Mouse (Mus musculus) small intestine, adult 2 months (tissue): ENCODE results near the gene Padi1. TPM values are rescaled to one million over a fixed set of nuclear protein-coding genes. Genes with fewer than 3 reads are reported as not detected.

Experiments
- H3K27ac ChIP-seq: fragments of 200-500 bp; 2 replicates; pipeline ENCODE4 v1.5.1; 2012; ENCODE audit warnings: low read depth, low read length, control low read depth, inconsistent platforms; ENCODE audit not compliant: insufficient read depth
- H3K27me3 ChIP-seq: fragments of 200-500 bp; 2 replicates; pipeline ENCODE4 v1.6.1; 2012; ENCODE audit warnings: mild to moderate bottlenecking, moderate library complexity, low read length, inconsistent platforms; ENCODE audit not compliant: control insufficient read depth, insufficient read depth
- H3K36me3 ChIP-seq: fragments of 200-500 bp; 2 replicates; pipeline ENCODE4 v1.6.1; 2012; ENCODE audit warnings: mild to moderate bottlenecking, low read length, control low read depth, inconsistent platforms; ENCODE audit not compliant: control insufficient read depth, insufficient read depth
- H3K4me1 ChIP-seq: fragments of 200-500 bp; 2 replicates; pipeline ENCODE4 v1.6.1; 2012; ENCODE audit warnings: low read length, inconsistent platforms, mixed read lengths; ENCODE audit not compliant: control insufficient read depth, insufficient read depth, insufficient read length
- H3K4me3 ChIP-seq: fragments of 200-500 bp; 2 replicates; pipeline ENCODE4 v1.5.1; 2012; ENCODE audit warnings: low read depth, mild to moderate bottlenecking, control low read depth, inconsistent platforms, low read length, moderate library complexity
- CTCF ChIP-seq: fragments of 200-500 bp; IDR thresholded peaks from 2 replicates; pipeline ENCODE4 v1.5.1; 2012; ENCODE audit warnings: low read depth, mild to moderate bottlenecking, control low read depth, inconsistent platforms, low read length, moderate library complexity, mixed read lengths; ENCODE audit not compliant: insufficient replicate concordance, insufficient read length; ENCODE audit errors: extremely low read depth
- POLR2A ChIP-seq: fragments of 200-500 bp; IDR thresholded peaks from 2 replicates; pipeline ENCODE4 v1.6.1; 2012; ENCODE audit warnings: low read depth, mild to moderate bottlenecking, control low read depth, inconsistent platforms, low read length, moderate library complexity
- WGBS: fragments of 180-500 bp; shearing (Covaris S2); methylation state at CpG from one replicate; pipeline ENCODE4 v1.1.7; 2018; 5-methylcytosine and 5-hydroxymethylcytosine counted together
- polyA plus RNA-seq: library from polyadenylated mRNA; depleted of rRNA; stranded (reverse); fragments of >200 nt; gene quantifications from 2 replicates; pipeline ENCODE4 v1.2.3, GENCODE M21; 2012

Gene Padi1
- polyA plus RNA-seq, 1 experiment: not detected

DNA sequence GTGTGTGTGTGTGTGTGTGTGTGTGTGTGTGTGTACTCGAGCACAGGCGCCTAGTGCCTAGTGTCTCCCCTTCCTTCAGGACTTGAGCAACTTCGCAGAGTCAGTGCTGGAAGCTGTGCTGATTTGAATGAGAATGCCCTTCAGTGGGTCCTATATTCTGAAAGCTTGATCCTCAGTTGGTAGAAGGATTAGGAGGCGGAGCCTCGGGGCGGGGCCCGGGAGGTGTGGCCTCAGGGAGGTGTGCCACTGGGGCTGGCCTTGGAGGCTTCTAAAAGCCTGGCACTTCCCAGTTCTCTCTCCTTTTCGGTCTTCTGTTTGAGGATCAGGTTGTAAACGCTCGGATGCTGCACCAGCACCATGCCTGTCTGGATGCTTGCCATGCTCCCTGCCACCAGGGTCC is 9.9 kb downstream of the Padi1 start:
- Histone ChIP-seq H3K4me3 (no peak overlapping the region), H3K4me1 (no peaks in the 10 kb centered on the region), H3K27ac (no peak overlapping the region), H3K27me3 (no peaks in the 10 kb centered on the region), H3K36me3 (no peaks in the 10 kb centered on the region)
- no peak for TF ChIP-seq POLR2A
- no peak for TF ChIP-seq CTCF
- 5% methylated on average over 10 of the region's 10 CpGs for WGBS

GRCm38 (mm10) chr4:140834327-140834934 is 11.1 kb downstream of the Padi1 start:
- Histone ChIP-seq H3K4me1 (no peaks in the 10 kb centered on the region), H3K27me3 (no peaks in the 10 kb centered on the region), H3K27ac (no peak overlapping the region), H3K36me3 (no peaks in the 10 kb centered on the region), H3K4me3 (no peak overlapping the region)
- TF ChIP-seq CTCF (no peak), POLR2A (no peak)
- 72% methylated on average over 6 of the region's 6 CpGs for WGBS

- no peak overlapping the region for H3K27ac ChIP-seq
- WGBS: 54% methylated on average over 8 of the region's 8 CpGs
- H3K36me3 ChIP-seq: no peaks in the 10 kb centered on the region
- no peaks in the 10 kb centered on the region for H3K27me3 ChIP-seq
- no peaks in the 10 kb centered on the region for H3K4me1 ChIP-seq
- H3K4me3 ChIP-seq: no peak overlapping the region
- TF ChIP-seq CTCF (no peak), POLR2A (no peak)
Measured at GRCm38 (mm10) chr4:140832821-140833220, 12.8 kb downstream of the Padi1 start.

- no peak overlapping the region for H3K4me3 ChIP-seq
- H3K27me3 ChIP-seq: no peaks in the 10 kb centered on the region
- TF ChIP-seq CTCF (no peak), POLR2A (no peak)
- no peaks in the 10 kb centered on the region for H3K36me3 ChIP-seq
- H3K27ac ChIP-seq: no peak overlapping the region
- 73% methylated on average over 4 of the region's 4 CpGs for WGBS
- no peaks in the 10 kb centered on the region for H3K4me1 ChIP-seq
Measured at GRCm38 (mm10) chr4:140831808-140832207, 13.8 kb downstream of the Padi1 start.

GRCm38 (mm10) chr4:140827237-140827636 is 18.3 kb downstream of the Padi1 start:
- no peak for TF ChIP-seq POLR2A
- TF ChIP-seq CTCF: no peak
- Histone ChIP-seq H3K4me1 (no peaks in the 10 kb centered on the region), H3K27ac (no peak overlapping the region), H3K4me3 (no peak overlapping the region), H3K36me3 (no peaks in the 10 kb centered on the region), H3K27me3 (no peaks in the 10 kb centered on the region)
- WGBS: 35% methylated on average over 3 of the region's 3 CpGs

- Histone ChIP-seq H3K4me1 (no peaks in the 10 kb centered on the region), H3K36me3 (no peaks in the 10 kb centered on the region), H3K27me3 (no peaks in the 10 kb centered on the region), H3K4me3 (no peak overlapping the region), H3K27ac (no peak overlapping the region)
- TF ChIP-seq POLR2A (no peak), CTCF (no peak)
- 51% methylated on average over 11 of the region's 11 CpGs for WGBS
Measured at GRCm38 (mm10) chr4:140825942-140826341, 19.6 kb downstream of the Padi1 start.

DNA sequence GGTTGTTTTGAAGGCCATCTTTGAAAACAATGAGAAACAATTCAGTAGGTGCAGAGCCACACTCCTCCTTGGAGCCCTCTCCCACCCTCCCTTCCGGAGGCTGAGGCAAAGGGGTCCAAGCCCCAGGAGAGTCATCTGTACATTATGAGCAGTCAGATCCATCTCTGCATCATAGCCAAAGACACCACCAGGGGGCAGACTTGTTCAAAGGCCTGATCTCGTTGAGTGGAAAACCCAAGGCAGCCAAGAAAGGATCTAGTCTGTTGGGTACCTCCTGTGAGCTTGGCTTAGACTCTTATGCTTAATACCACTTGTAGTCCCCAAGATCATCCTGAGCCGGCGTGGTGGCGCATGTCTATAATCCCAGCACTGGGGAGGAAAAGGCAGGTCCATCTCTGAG is 23.6 kb downstream of the Padi1 start:
- no peaks in the 10 kb centered on the region for H3K27me3 ChIP-seq

More for the DNA sequence above, 23.6 kb downstream of the Padi1 start:
- WGBS: 64% methylated on average over 5 of the region's 5 CpGs
- H3K27ac ChIP-seq: no peak overlapping the region
- no peak; the same call in 1 of the 2 replicates for TF ChIP-seq CTCF
- no peak for TF ChIP-seq POLR2A
- H3K4me1 ChIP-seq: no peaks in the 10 kb centered on the region
- H3K4me3 ChIP-seq: no peak overlapping the region
- H3K36me3 ChIP-seq: no peaks in the 10 kb centered on the region
